Mouse (Mus musculus) CH12.LX (cell line): Measurements from ENCODE around the gene Nup133. TPM values are rescaled to one million over a fixed set of nuclear protein-coding genes. Genes with fewer than 3 reads are reported as not detected.

Experiments used
- DNase-seq: peaks from one replicate; pipeline ENCODE4 v3.0.0-alpha.2; 2013; ENCODE audit errors: extremely low read depth
- H3K27ac ChIP-seq: 2 replicates; pipeline ENCODE4 v1.5.1; 2012; ENCODE audit warnings: low read depth, mild to moderate bottlenecking, control low read depth, moderate library complexity; ENCODE audit not compliant: insufficient read depth
- H3K27me3 ChIP-seq: replicated peaks from 2 replicates; pipeline ENCODE3; 2012; ENCODE audit warnings: inconsistent platforms
- H3K36me3 ChIP-seq, 2 experiments: replicated peaks in 1 of 2; 2 replicates each; pipeline versions ENCODE3 to v1.6.1; 2012; ENCODE audit warnings: inconsistent platforms in 1 of 2, low read length in 1 of 2, mild to moderate bottlenecking in 1 of 2, mixed read lengths in 1 of 2, moderate library complexity in 1 of 2; ENCODE audit not compliant: control insufficient read depth in 1 of 2, insufficient read depth in 1 of 2
- H3K4me1 ChIP-seq, 2 experiments: 2 replicates each; pipeline ENCODE4 v1.6.1; 2012; ENCODE audit warnings: inconsistent platforms in 1 of 2, moderate library complexity in 1 of 2; ENCODE audit not compliant: insufficient read depth in 2 of 2, control insufficient read depth in 1 of 2
- H3K4me2 ChIP-seq: 2 replicates; pipeline ENCODE4 v1.6.1; 2012; ENCODE audit warnings: low read depth, mild to moderate bottlenecking, control low read depth; ENCODE audit not compliant: poor library complexity, insufficient read depth, severe bottlenecking
- H3K4me3 ChIP-seq, 3 experiments: fragments of 150-350 bp in 1 of 3; sonication (generic) in 1 of 3; replicated peaks in 1 of 3; 2 replicates each; pipeline versions ENCODE3 to v1.5.1; 2011 to 2012; ENCODE audit warnings: low read depth in 2 of 3, low read length in 2 of 3, mild to moderate bottlenecking in 2 of 3, moderate library complexity in 2 of 3, control low read depth in 1 of 3, improper control_type of control experiment in 1 of 3, inconsistent platforms in 1 of 3, mixed read lengths in 1 of 3; ENCODE audit not compliant: poor library complexity in 1 of 3
- H3K79me2 ChIP-seq: replicated peaks from 2 replicates; pipeline ENCODE4 v1.6.1; 2012; ENCODE audit warnings: mild to moderate bottlenecking, moderate library complexity; ENCODE audit not compliant: control insufficient read depth, poor library complexity, insufficient read depth, severe bottlenecking; ENCODE audit errors: extremely low read depth
- H3K9ac ChIP-seq: 2 replicates; pipeline ENCODE4 v1.6.1; 2012; ENCODE audit warnings: low read depth, mild to moderate bottlenecking, control low read depth, moderate library complexity; ENCODE audit not compliant: insufficient read depth
- H3K9me3 ChIP-seq: replicated peaks from 2 replicates; pipeline ENCODE3; 2012; ENCODE audit warnings: low read length, inconsistent platforms, mixed read lengths
- BHLHE40 ChIP-seq: IDR thresholded peaks from 2 replicates; pipeline ENCODE4 v1.6.1; 2011; ENCODE audit warnings: mild to moderate bottlenecking, low read depth, low read length, improper control_type of control experiment
- CHD1 ChIP-seq: IDR thresholded peaks from 2 replicates; pipeline ENCODE4 v1.6.1; 2012; ENCODE audit warnings: low read depth, low read length, improper control_type of control experiment, inconsistent platforms
- CHD2 ChIP-seq: IDR thresholded peaks from 2 replicates; pipeline ENCODE4 v1.6.1; 2011; ENCODE audit warnings: low read length, improper control_type of control experiment
- CTCF ChIP-seq, 2 experiments: IDR thresholded peaks in 1 of 2; conservative IDR thresholded peaks in 1 of 2; 2 replicates each; pipeline ENCODE4 v1.5.1; 2011 to 2012; ENCODE audit warnings: low read depth in 2 of 2, low read length in 2 of 2, improper control_type of control experiment in 1 of 2, inconsistent platforms in 1 of 2, mild to moderate bottlenecking in 1 of 2, moderate library complexity in 1 of 2
- EP300 ChIP-seq: IDR thresholded peaks from 2 replicates; pipeline ENCODE4 v1.6.1; 2011; ENCODE audit warnings: low read length, improper control_type of control experiment
- HCFC1 ChIP-seq: IDR thresholded peaks from 2 replicates; pipeline ENCODE4 v1.6.1; 2012; ENCODE audit warnings: low read depth, mild to moderate bottlenecking, inconsistent platforms, low read length, improper control_type of control experiment
- IRF4 ChIP-seq: IDR thresholded peaks from 2 replicates; pipeline ENCODE4 v1.6.1; 2014; ENCODE audit warnings: low read depth, mild to moderate bottlenecking, inconsistent platforms, low read length, improper control_type of control experiment
- JUND ChIP-seq: conservative IDR thresholded peaks from 2 replicates; pipeline ENCODE4 v1.6.1; 2011; ENCODE audit warnings: low read depth, low read length, improper control_type of control experiment
- MAFK ChIP-seq: IDR thresholded peaks from 2 replicates; pipeline ENCODE4 v1.6.1; 2011; ENCODE audit warnings: low read length, improper control_type of control experiment; ENCODE audit not compliant: insufficient replicate concordance
- MAX ChIP-seq: IDR thresholded peaks from 2 replicates; pipeline ENCODE4 v1.6.1; 2011; ENCODE audit warnings: low read length, improper control_type of control experiment
- MYC ChIP-seq: IDR thresholded peaks from 2 replicates; pipeline ENCODE4 v1.6.1; 2011; ENCODE audit warnings: low read depth, mild to moderate bottlenecking, improper control_type of control experiment, low read length
- NELFE ChIP-seq: IDR thresholded peaks from 2 replicates; pipeline ENCODE4 v1.6.1; 2011; ENCODE audit warnings: low read depth, low read length, improper control_type of control experiment
- NRF1 ChIP-seq: IDR thresholded peaks from 2 replicates; pipeline ENCODE4 v1.6.1; 2014; ENCODE audit warnings: low read depth, mild to moderate bottlenecking, inconsistent platforms, low read length, improper control_type of control experiment, moderate library complexity
- PAX5 ChIP-seq: IDR thresholded peaks from 2 replicates; pipeline ENCODE4 v1.6.1; 2012; ENCODE audit warnings: low read length, inconsistent platforms, mixed read lengths
- POLR2A ChIP-seq: IDR thresholded peaks from 2 replicates; pipeline ENCODE4 v1.6.1; 2011; ENCODE audit warnings: low read depth, mild to moderate bottlenecking, improper control_type of control experiment, low read length
- POLR2AphosphoS2 ChIP-seq: IDR thresholded peaks from 2 replicates; pipeline ENCODE4 v1.6.1; 2011; ENCODE audit warnings: low read depth, low read length, improper control_type of control experiment
- RAD21 ChIP-seq: IDR thresholded peaks from 2 replicates; pipeline ENCODE4 v1.6.1; 2011; ENCODE audit warnings: low read depth, mild to moderate bottlenecking, low read length, improper control_type of control experiment, moderate library complexity
- RCOR1 ChIP-seq: conservative IDR thresholded peaks from 2 replicates; pipeline ENCODE4 v1.6.1; 2012; ENCODE audit warnings: low read depth, mild to moderate bottlenecking, inconsistent platforms, low read length, improper control_type of control experiment
- TBP ChIP-seq: conservative IDR thresholded peaks from 2 replicates; pipeline ENCODE4 v1.6.1; 2011; ENCODE audit warnings: low read depth, low read length, improper control_type of control experiment
- USF1 ChIP-seq: IDR thresholded peaks from 2 replicates; pipeline ENCODE4 v1.6.1; 2014; ENCODE audit warnings: low read depth, mild to moderate bottlenecking, inconsistent platforms, low read length, improper control_type of control experiment
- USF2 ChIP-seq: conservative IDR thresholded peaks from 2 replicates; pipeline ENCODE4 v1.6.1; 2011; ENCODE audit warnings: low read depth, low read length, improper control_type of control experiment
- ZC3H11A ChIP-seq: IDR thresholded peaks from 2 replicates; pipeline ENCODE4 v1.6.1; 2012; ENCODE audit warnings: low read depth, mild to moderate bottlenecking, inconsistent platforms, low read length, improper control_type of control experiment
- ZKSCAN1 ChIP-seq: IDR thresholded peaks from 2 replicates; pipeline ENCODE4 v1.6.1; 2012; ENCODE audit warnings: low read depth, inconsistent platforms, low read length, improper control_type of control experiment, borderline replicate concordance
- ZMIZ1 ChIP-seq: IDR thresholded peaks from 2 replicates; pipeline ENCODE4 v1.6.1; 2012; ENCODE audit warnings: low read depth, mild to moderate bottlenecking, inconsistent platforms, low read length, improper control_type of control experiment
- ZNF384 ChIP-seq: IDR thresholded peaks from 2 replicates; pipeline ENCODE4 v1.6.1; 2012; ENCODE audit warnings: low read depth, low read length, improper control_type of control experiment, inconsistent platforms
- dilution Hi-C: fragments of 300-500 bp; cut with MboI; formaldehyde crosslinking; loops from 2 replicates; pipeline ENCODE4 v1.14.3; 2020; ENCODE audit warnings: low sequenced_read_pairs; ENCODE audit not compliant: extremely low pct_unique_long_range_greater_than_20kb, extremely low pct_ligation_motif_present
- in situ Hi-C: fragments of 300-500 bp; cut with MboI; formaldehyde crosslinking; loops from 3 replicates; pipeline ENCODE4 v1.14.3; 2019; ENCODE audit warnings: low sequenced_read_pairs, low pct_ligation_motif_present, low pct_unique_long_range_greater_than_20kb, mixed read lengths
- polyA plus RNA-seq: library from polyadenylated mRNA; unstranded; fragments of >175 nt; gene quantifications from 2 replicates; pipeline ENCODE4 v1.2.1, GENCODE M21; 2012; ENCODE audit warnings: low read depth; ENCODE audit not compliant: insufficient read length
- total RNA-seq, 2 experiments: library from RNA; depleted of rRNA; stranded (reverse); fragments of 300-350 nt in 1 of 2; fragments of >200 nt in 1 of 2; gene quantifications; 2 replicates each; pipeline ENCODE4 v1.2.3; 2012 to 2014

Gene Nup133
- total and polyA plus RNA-seq, 3 experiments = 32.8 to 49.0 (median 39.6) TPM

- Histone ChIP-seq H3K4me1 (no peaks in the 10 kb centered on the region), H3K4me2 (no peak overlapping the region), H3K4me3 (no peak overlapping the region), H3K9ac (no peak overlapping the region), H3K36me3 (peaks cover 13 to 40% of the 10 kb centered on the region in 2 experiments), H3K27me3 (no peaks in the 10 kb centered on the region), H3K27ac (no peak overlapping the region), H3K79me2 (no peaks in the 10 kb centered on the region), H3K9me3 (no peaks in the 10 kb centered on the region)
- DNase-seq = no peak
- TF ChIP-seq POLR2AphosphoS2 (no peak), IRF4 (no peak), USF1 (no peak), CHD1 (no peak), JUND (no peak), CTCF (conservative IDR thresholded peaks at IDR 0.05 in 1 of 2, IDR thresholded peaks at IDR 0.05 in 1 of 2; ENCODE audit: low read depth in 2 of 2, low read length in 2 of 2) (no peak), TBP (no peak), ZNF384 (no peak), CHD2 (no peak), EP300 (no peak), NRF1 (no peak), ZMIZ1 (no peak), RAD21 (no peak), PAX5 (no peak), NELFE (no peak), MAFK (no peak), MAX (no peak), POLR2A (no peak; the same call in 1 of the 2 replicates), ZC3H11A (no peak), MYC (no peak)
- in situ Hi-C loops (no loop called here), dilution Hi-C loops (no loop called here)
Observed at GRCm38 (mm10) chr8:123896774-123897173, 52.3 kb downstream of the Nup133 start.

- Histone ChIP-seq H3K79me2 (no peaks in the 10 kb centered on the region), H3K27ac (no peak overlapping the region), H3K36me3 (peaks cover 10 to 36% of the 10 kb centered on the region in 2 experiments), H3K9me3 (no peaks in the 10 kb centered on the region), H3K27me3 (no peaks in the 10 kb centered on the region), H3K4me1 (no peaks in the 10 kb centered on the region), H3K9ac (no peak overlapping the region)
- dilution Hi-C loops = no loop called here
- TF ChIP-seq JUND (no peak), BHLHE40 (no peak), RCOR1 (no peak), POLR2AphosphoS2 (no peak), USF2 (no peak), HCFC1 (no peak), ZKSCAN1 (no peak), POLR2A (no peak; the same call in 1 of the 2 replicates), CHD1 (no peak)
- TF ChIP-seq, all 38 proteins: peak for 0
- in situ Hi-C loops = no loop called here
- DNase-seq = no peak
- no peak overlapping the region for H3K4me3 ChIP-seq
- H3K4me2 ChIP-seq = no peak overlapping the region
Observed at GRCm38 (mm10) chr8:123896366-123896761, 52.7 kb downstream of the Nup133 start.
